32 mouse cellular contexts compared by ENCODE assay signal in the genomic region with DNA sequence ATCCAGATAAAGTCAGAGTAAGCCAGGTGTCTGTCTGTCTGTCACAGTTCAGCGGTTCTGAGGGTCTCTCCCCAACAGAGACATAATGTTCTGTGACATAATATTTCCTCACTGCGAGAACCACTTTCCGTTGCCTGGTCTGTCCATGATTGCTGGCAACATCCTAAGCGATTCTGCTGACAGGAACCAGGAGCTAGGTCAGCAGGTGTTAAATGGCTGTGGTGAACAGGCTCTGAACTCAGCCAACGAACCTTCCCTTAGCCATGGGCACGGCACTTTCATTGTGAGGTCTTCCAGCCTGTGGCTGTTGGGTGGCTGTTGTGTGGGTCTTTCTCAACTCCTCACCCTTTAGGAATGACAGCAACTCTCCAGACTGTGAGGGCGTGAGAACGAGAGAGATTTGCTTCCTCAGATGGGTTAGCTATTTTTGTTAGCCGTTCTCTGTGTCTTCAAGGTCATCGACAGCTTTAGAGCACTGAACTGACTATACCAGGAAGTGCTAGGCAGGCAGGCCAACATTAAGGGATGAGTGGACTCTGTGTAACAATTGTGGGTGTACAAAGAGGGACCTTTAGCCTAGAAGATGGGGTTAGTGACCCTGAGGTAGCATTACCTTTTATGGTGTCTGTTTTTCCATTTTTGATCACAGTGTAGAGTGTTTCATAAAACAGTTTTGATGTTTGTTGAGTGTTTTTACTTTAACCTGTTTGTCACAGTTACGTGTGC. TPM values are rescaled to one million over a fixed set of nuclear protein-coding genes. Genes with fewer than 3 reads are reported as not detected.
DNase-seq lines count a peak whose midpoint lies in the region; ATAC-seq and TF ChIP-seq lines count a peak whose summit lies in the region.
"Had no signal": no experiment of that assay in that cellular context is flagged by ENCODE, and none has a peak within 500 bp of the region (broad histone marks: within the 10 kb centered on the region; RNA-seq: fewer than 3 reads in every experiment).

No protein-coding gene starts in this region.

- WGBS in heart, embryonic 12.5 days: 34% methylated on average over 11 of the region's 11 CpGs
- WGBS in heart, postnatal 0 days: 28% methylated on average over 11 of the region's 11 CpGs

- intact Hi-C loops in heart, postnatal 10 days (cut with DNase I): loop anchor here (5.0 kb wide), 1 partner anchor 128 kb away; the partner anchor contains the start of gene Tmem214

- in situ Hi-C loops in CH12.LX (cut with MboI; ENCODE audit: low pct_ligation_motif_present, low pct_unique_long_range_greater_than_20kb, low sequenced_read_pairs): no loop called here

- H3K79me2 ChIP-seq in CH12.LX (replicated peaks; ENCODE audit: control insufficient read depth, extremely low read depth, insufficient read depth, poor library complexity, severe bottlenecking): no peaks in the 10 kb centered on the region

- dilution Hi-C loops in CH12.LX (cut with MboI; ENCODE audit: extremely low pct_ligation_motif_present, extremely low pct_unique_long_range_greater_than_20kb, low sequenced_read_pairs): no loop called here

- no peak for TF ChIP-seq EP300 in heart, postnatal 0 days (IDR thresholded peaks at IDR 0.05; ENCODE audit: low read depth)
- no peak for TF ChIP-seq EP300 in CH12.LX (IDR thresholded peaks at IDR 0.05; ENCODE audit: low read length)

- peaks cover 11% of the 10 kb centered on the region for H3K4me1 ChIP-seq in heart, embryonic 12.5 days (replicated peaks)
- no peaks in the 10 kb centered on the region for H3K4me1 ChIP-seq in heart, postnatal 0 days (ENCODE audit: control insufficient read depth, insufficient read depth)
- peaks cover 8 to 18% of the 10 kb centered on the region in 2 experiments for H3K4me1 ChIP-seq in CH12.LX (ENCODE audit: control insufficient read depth in 1 of 2, insufficient read depth in 2 of 2)
- H3K4me1 ChIP-seq: embryonic facial prominence, embryonic 13.5 days; forebrain, embryonic 10.5 days; forebrain, embryonic 15.5 days; hindbrain, embryonic 10.5 days; hindbrain, embryonic 15.5 days; limb, embryonic 12.5 days; liver, embryonic 13.5 days; midbrain, embryonic 13.5 days had no signal

- TF ChIP-seq POLR2A in CH12.LX (IDR thresholded peaks at IDR 0.05; ENCODE audit: low read depth, low read length): no peak

- no peak overlapping the region for H3K4me2 ChIP-seq in heart, embryonic 12.5 days
- H3K4me2 ChIP-seq in heart, postnatal 0 days (ENCODE audit: low read depth, low read length): no peak overlapping the region
- H3K4me2 ChIP-seq in CH12.LX (ENCODE audit: insufficient read depth, low read depth, poor library complexity, severe bottlenecking): no peak overlapping the region
- H3K4me2 ChIP-seq: embryonic facial prominence, embryonic 13.5 days; forebrain, embryonic 15.5 days; hindbrain, embryonic 15.5 days; limb, embryonic 12.5 days; liver, embryonic 13.5 days; midbrain, embryonic 13.5 days had no signal

- no peaks in the 10 kb centered on the region for H3K36me3 ChIP-seq in heart, embryonic 12.5 days
- H3K36me3 ChIP-seq in heart, postnatal 0 days (replicated peaks; ENCODE audit: control insufficient read depth, insufficient read depth, low read length): no peaks in the 10 kb centered on the region
- no peaks in the 10 kb centered on the region for H3K36me3 ChIP-seq in CH12.LX (replicated peaks in 1 of 2; ENCODE audit: control insufficient read depth in 1 of 2, insufficient read depth in 1 of 2, low read length in 1 of 2)
- H3K36me3 ChIP-seq: embryonic facial prominence, embryonic 13.5 days; forebrain, embryonic 10.5 days; forebrain, embryonic 15.5 days; G1E; hindbrain, embryonic 10.5 days; hindbrain, embryonic 15.5 days; limb, embryonic 12.5 days; liver, embryonic 13.5 days; midbrain, embryonic 13.5 days had no signal

- H3K27ac ChIP-seq in heart, embryonic 12.5 days (ENCODE audit: poor library complexity, severe bottlenecking): peak overlapping the region; percentile 80
- peak overlapping the region; percentile 33; the same call in 1 of the 2 replicates for H3K27ac ChIP-seq in heart, postnatal 0 days (ENCODE audit: low read depth)
- no peak overlapping the region for H3K27ac ChIP-seq in CH12.LX (ENCODE audit: insufficient read depth, low read depth)
- H3K27ac ChIP-seq: embryonic facial prominence, embryonic 13.5 days; forebrain, embryonic 10.5 days; forebrain, embryonic 15.5 days; hindbrain, embryonic 10.5 days; hindbrain, embryonic 15.5 days; limb, embryonic 12.5 days; liver, embryonic 13.5 days; macrophage; midbrain, embryonic 13.5 days had no signal

- H3K9ac ChIP-seq in heart, embryonic 12.5 days: no peak overlapping the region
- H3K9ac ChIP-seq in heart, postnatal 0 days (replicated peaks; ENCODE audit: low read depth, low read length): no peak overlapping the region
- no peak overlapping the region for H3K9ac ChIP-seq in CH12.LX (ENCODE audit: insufficient read depth, low read depth)
- H3K9ac ChIP-seq: embryonic facial prominence, embryonic 13.5 days; forebrain, embryonic 15.5 days; hindbrain, embryonic 15.5 days; limb, embryonic 12.5 days; liver, embryonic 13.5 days; midbrain, embryonic 13.5 days had no signal

- TF ChIP-seq RAD21 in CH12.LX (IDR thresholded peaks at IDR 0.05; ENCODE audit: low read depth, low read length): no peak

- DNase-seq in heart, postnatal 10 days: no peak
- DNase-seq in heart, postnatal 0 days (ENCODE audit: low spot score): no peak
- no peak for DNase-seq in heart, adult 18-20 months
- DNase-seq in 416B (ENCODE audit: low read depth) (peak; percentile 23), CH12.LX (ENCODE audit: extremely low read depth) (peak; percentile 32)
- no peak for DNase-seq in layer of hippocampus, postnatal 25 days (ENCODE audit: extremely low spot score in 1 of 2, low spot score in 1 of 2)
- DNase-seq: adrenal gland, postnatal 14 days; cerebellum, adult 11-12 months; cerebellum, postnatal 10 days; gastrocnemius, postnatal 36 days; kidney, postnatal 14 days; layer of hippocampus, adult 9-11 months; liver, embryonic 13.5 days; lung, adult 2 months; lung, postnatal 10 days; thymus, adult 2 months; thymus, postnatal 36 days had no signal

- TF ChIP-seq CTCF in heart, postnatal 0 days (IDR thresholded peaks at IDR 0.05; ENCODE audit: low read depth): no peak
- no peak for TF ChIP-seq CTCF in CH12.LX (conservative IDR thresholded peaks at IDR 0.05 in 1 of 2, IDR thresholded peaks at IDR 0.05 in 1 of 2; ENCODE audit: low read depth in 2 of 2, low read length in 2 of 2)

- no peaks in the 10 kb centered on the region for H3K9me3 ChIP-seq in heart, embryonic 12.5 days (replicated peaks)
- H3K9me3 ChIP-seq in heart, postnatal 0 days (replicated peaks; ENCODE audit: control insufficient read depth, low read length): no peaks in the 10 kb centered on the region
- no peaks in the 10 kb centered on the region for H3K9me3 ChIP-seq in CH12.LX (replicated peaks; ENCODE audit: low read length)
- H3K9me3 ChIP-seq: embryonic facial prominence, embryonic 13.5 days; forebrain, embryonic 10.5 days; forebrain, embryonic 15.5 days; G1E; hindbrain, embryonic 10.5 days; hindbrain, embryonic 15.5 days; limb, embryonic 12.5 days; liver, embryonic 13.5 days; midbrain, embryonic 13.5 days had no signal

- no peak overlapping the region for H3K4me3 ChIP-seq in heart, embryonic 12.5 days
- H3K4me3 ChIP-seq in heart, postnatal 0 days (ENCODE audit: low read depth, low read length): no peak overlapping the region
- no peak overlapping the region for H3K4me3 ChIP-seq in CH12.LX (replicated peaks in 1 of 3; ENCODE audit: low read depth in 2 of 3, low read length in 2 of 3, poor library complexity in 1 of 3)
- H3K4me3 ChIP-seq: embryonic facial prominence, embryonic 13.5 days; forebrain, embryonic 10.5 days; forebrain, embryonic 15.5 days; hindbrain, embryonic 10.5 days; hindbrain, embryonic 15.5 days; left cerebral cortex, adult 2 months; limb, embryonic 12.5 days; liver, embryonic 13.5 days; midbrain, embryonic 13.5 days had no signal

- H3K27me3 ChIP-seq in heart, embryonic 12.5 days (replicated peaks): no peaks in the 10 kb centered on the region
- H3K27me3 ChIP-seq in heart, postnatal 0 days (ENCODE audit: control insufficient read depth, insufficient read depth, low read length): no peaks in the 10 kb centered on the region
- H3K27me3 ChIP-seq in CH12.LX (replicated peaks): no peaks in the 10 kb centered on the region
- H3K27me3 ChIP-seq: embryonic facial prominence, embryonic 13.5 days; forebrain, embryonic 15.5 days; hindbrain, embryonic 15.5 days; limb, embryonic 12.5 days; liver, embryonic 13.5 days; midbrain, embryonic 13.5 days had no signal

- peak; percentile 42; the same call in 1 of the 2 replicates for ATAC-seq in heart, embryonic 12.5 days (ENCODE audit: insufficient number of reproducible peaks, low FRiP score)
- ATAC-seq in heart, postnatal 0 days (ENCODE audit: insufficient read depth, low read depth): peak; percentile 36
- ATAC-seq: forebrain, embryonic 15.5 days; inflammation-experienced regulatory T-cells, adult 6 months; midbrain, embryonic 13.5 days had no signal

RNA-seq across cellular contexts. Expression of gene Tcf23, which starts 26.6 kb away (rescaled TPM):
- polyA plus RNA-seq in heart, embryonic 12.5 days (2016; fragmentation: Nextera tagmentation; extraction: Ambion mirVana): 0.18 and 0.22 TPM in 2 replicates
- under 1 TPM; 0.15 to 0.53 TPM for total RNA-seq in heart, postnatal 10 days (2021)
- total RNA-seq in heart, postnatal 0 days (2014; rRNA removed; ENCODE audit: low replicate concordance): not detected in 2 replicates
- polyA plus RNA-seq in heart, postnatal 0 days (2015; fragmentation: Nextera tagmentation; extraction: Ambion mirVana): 0.15 and 0.21 TPM in 2 replicates
- 1 to 10 TPM; 1.5 to 2.8 TPM for total RNA-seq in heart, adult 18-20 months (2021)
- total RNA-seq in CH12.LX (2012; rRNA removed) (not detected in 2 replicates), CH12.LX (2014; rRNA removed) (not detected in 2 replicates)
- polyA plus RNA-seq in CH12.LX (2012; ENCODE audit: insufficient read length, low read depth): not detected in 2 replicates
- total RNA-seq in layer of hippocampus, postnatal 25 days (2021): under 1 TPM; 0.09 to 0.12 TPM
- total RNA-seq: common myeloid progenitor, adult 5-6 weeks; G1E; megakaryocyte-erythroid progenitor cell, adult 5-6 weeks had no signal
- polyA plus RNA-seq: embryonic facial prominence, embryonic 13.5 days; forebrain, embryonic 10.5 days; forebrain, embryonic 15.5 days; G1E; hindbrain, embryonic 10.5 days; hindbrain, embryonic 15.5 days; inflammation-experienced regulatory T-cells, adult 6 months; limb, embryonic 12.5 days; macrophage; midbrain, embryonic 13.5 days; neural tube, embryonic 14.5 days had no signal

RNA-seq across cellular contexts. Expression of gene Preb, which starts 34.9 kb away (rescaled TPM):
- 86.0 and 89.0 TPM in 2 replicates for polyA plus RNA-seq in heart, embryonic 12.5 days (2016; fragmentation: Nextera tagmentation; extraction: Ambion mirVana)
- 10 to 100 TPM; 64.9 to 71.3 TPM for total RNA-seq in heart, postnatal 10 days (2021)
- 20.8 and 40.0 TPM in 2 replicates for total RNA-seq in heart, postnatal 0 days (2014; rRNA removed; ENCODE audit: low replicate concordance)
- polyA plus RNA-seq in heart, postnatal 0 days (2015; fragmentation: Nextera tagmentation; extraction: Ambion mirVana): 54.3 and 64.3 TPM in 2 replicates
- 10 to 100 TPM; 84.3 to 84.7 TPM for total RNA-seq in heart, adult 18-20 months (2021)
- total RNA-seq in CH12.LX (2012; rRNA removed): 96.5 and 99.8 TPM in 2 replicates
- total RNA-seq in CH12.LX (2014; rRNA removed): 70.9 and 87.3 TPM in 2 replicates
- polyA plus RNA-seq in CH12.LX (2012; ENCODE audit: insufficient read length, low read depth): 143 and 145 TPM in 2 replicates
- total RNA-seq in layer of hippocampus, postnatal 25 days (2021): 100 to 1,000 TPM; 126 to 131 TPM

RNA-seq across cellular contexts. Expression of gene Cgref1, which starts 49.7 kb away (rescaled TPM):
- 4.9 and 5.2 TPM in 2 replicates for polyA plus RNA-seq in heart, embryonic 12.5 days (2016; fragmentation: Nextera tagmentation; extraction: Ambion mirVana)
- under 1 TPM; 0.60 to 0.64 TPM for total RNA-seq in heart, postnatal 10 days (2021)
- total RNA-seq in heart, postnatal 0 days (2014; rRNA removed; ENCODE audit: low replicate concordance): 0.77 and 3.0 TPM in 2 replicates
- polyA plus RNA-seq in heart, postnatal 0 days (2015; fragmentation: Nextera tagmentation; extraction: Ambion mirVana): 1.1 and 1.2 TPM in 2 replicates
- total RNA-seq in heart, adult 18-20 months (2021): under 1 TPM; 0.59 to 0.84 TPM
- not detected in 2 replicates for total RNA-seq in CH12.LX (2012; rRNA removed)
- not detected in 2 replicates for total RNA-seq in CH12.LX (2014; rRNA removed)
- not detected in 2 replicates for polyA plus RNA-seq in CH12.LX (2012; ENCODE audit: insufficient read length, low read depth)
- 10 to 100 TPM; 14.5 to 16.7 TPM for total RNA-seq in layer of hippocampus, postnatal 25 days (2021)
- total RNA-seq: common myeloid progenitor, adult 5-6 weeks; megakaryocyte-erythroid progenitor cell, adult 5-6 weeks had no signal
- polyA plus RNA-seq: G1E; inflammation-experienced regulatory T-cells, adult 6 months; macrophage had no signal

RNA-seq across cellular contexts. Expression of gene Atraid, which starts 53.0 kb away (rescaled TPM):
- 102 and 107 TPM in 2 replicates for polyA plus RNA-seq in heart, embryonic 12.5 days (2016; fragmentation: Nextera tagmentation; extraction: Ambion mirVana)
- total RNA-seq in heart, postnatal 10 days (2021): 10 to 100 TPM; 62.7 to 64.1 TPM
- 141 and 177 TPM in 2 replicates for total RNA-seq in heart, postnatal 0 days (2014; rRNA removed; ENCODE audit: low replicate concordance)
- polyA plus RNA-seq in heart, postnatal 0 days (2015; fragmentation: Nextera tagmentation; extraction: Ambion mirVana): 166 and 176 TPM in 2 replicates
- 10 to 100 TPM; 47.6 to 52.2 TPM for total RNA-seq in heart, adult 18-20 months (2021)
- total RNA-seq in CH12.LX (2012; rRNA removed): 48.8 and 58.0 TPM in 2 replicates
- total RNA-seq in CH12.LX (2014; rRNA removed): 88.7 TPM in 2 replicates
- polyA plus RNA-seq in CH12.LX (2012; ENCODE audit: insufficient read length, low read depth): 52.7 and 60.1 TPM in 2 replicates
- total RNA-seq in layer of hippocampus, postnatal 25 days (2021): 10 to 100 TPM; 69.4 to 78.9 TPM

RNA-seq across cellular contexts. Expression of gene Slc5a6, which starts 53.7 kb away (rescaled TPM):
- 7.9 and 8.0 TPM in 2 replicates for polyA plus RNA-seq in heart, embryonic 12.5 days (2016; fragmentation: Nextera tagmentation; extraction: Ambion mirVana)
- 1 to 10 TPM; 4.7 to 4.8 TPM for total RNA-seq in heart, postnatal 10 days (2021)
- total RNA-seq in heart, postnatal 0 days (2014; rRNA removed; ENCODE audit: low replicate concordance): 7.1 and 7.7 TPM in 2 replicates
- polyA plus RNA-seq in heart, postnatal 0 days (2015; fragmentation: Nextera tagmentation; extraction: Ambion mirVana): 5.2 and 5.5 TPM in 2 replicates
- total RNA-seq in heart, adult 18-20 months (2021): 10 to 100 TPM; 12.4 to 13.5 TPM
- total RNA-seq in CH12.LX (2012; rRNA removed) (10.9 and 15.4 TPM in 2 replicates), CH12.LX (2014; rRNA removed) (8.9 and 9.0 TPM in 2 replicates)
- polyA plus RNA-seq in CH12.LX (2012; ENCODE audit: insufficient read length, low read depth): 17.1 and 18.6 TPM in 2 replicates
- total RNA-seq in layer of hippocampus, postnatal 25 days (2021): 10 to 100 TPM; 14.2 to 15.3 TPM

Comparison
In these comparisons a context has a peak if more than half of its experiments do, and no peak if none do; other contexts are left out.
1. DNase-seq: peak in 416B (single experiment) and CH12.LX (single experiment); none in heart, postnatal 10 days (0 of 2), heart, postnatal 0 days (single experiment), heart, adult 18-20 months (0 of 2) and layer of hippocampus, postnatal 25 days (0 of 2).